Mouse (Mus musculus) fibroblast of lung, adult 2 months (primary cell): ENCODE measurements at regions not wholly inside any gene's neighbourhood (a gene's known extent, or its start where the extent isn't known, plus 50 kb on each side); places are given as distances from the start of the nearest gene placed in this dataset.
A peak's percentile ranks its signal among the peaks of the same experiment; 100 is the strongest.

ENCODE experiments used
- DNase-seq: peaks from one replicate; pipeline ENCODE4 v3.0.0-alpha.2; 2011; ENCODE audit warnings: low read depth

- no peak for DNase-seq
These were observed 370.9 kb downstream of the Bckdhb start for GRCm38 (mm10) chr9:84295891-84296290.

GRCm38 (mm10) chr9:84296456-84296855 is 371.5 kb downstream of the Bckdhb start:
- no peak for DNase-seq

GRCm38 (mm10) chr9:84304398-84304797 is 379.5 kb downstream of the Bckdhb start:
- DNase-seq, result no peak

- DNase-seq, result no peak
These were observed 393.9 kb downstream of the Bckdhb start for GRCm38 (mm10) chr9:84318811-84319210.

- no peak for DNase-seq
These were observed 394.4 kb downstream of the Bckdhb start for GRCm38 (mm10) chr9:84319338-84319737.

GRCm38 (mm10) chr9:84323145-84323544 is 398.2 kb downstream of the Bckdhb start:
- DNase-seq, result peak; percentile 64

- no peak for DNase-seq
These were observed 406.2 kb downstream of the Bckdhb start for GRCm38 (mm10) chr9:84331083-84331602.

- DNase-seq, result no peak
These were observed 418.6 kb downstream of the Bckdhb start for GRCm38 (mm10) chr9:84343435-84344095.

GRCm38 (mm10) chr9:84350223-84350622 is 425.3 kb downstream of the Bckdhb start:
- no peak for DNase-seq

- DNase-seq, result peak; percentile 65
These were observed 429.5 kb downstream of the Bckdhb start for GRCm38 (mm10) chr9:84354409-84354808.

- DNase-seq, result no peak
These were observed 431.2 kb downstream of the Bckdhb start for GRCm38 (mm10) chr9:84356167-84356566.

GRCm38 (mm10) chr9:84359879-84360278 is 434.9 kb downstream of the Bckdhb start:
- DNase-seq, result no peak

- no peak for DNase-seq
These were observed 435.5 kb downstream of the Bckdhb start for GRCm38 (mm10) chr9:84360484-84360883.

GRCm38 (mm10) chr9:84363478-84363877 is 438.5 kb downstream of the Bckdhb start:
- DNase-seq, result no peak

- peak; percentile 64 for DNase-seq
These were observed 444.3 kb downstream of the Bckdhb start for GRCm38 (mm10) chr9:84369200-84369599.

- no peak for DNase-seq
These were observed 445.3 kb downstream of the Bckdhb start for GRCm38 (mm10) chr9:84370260-84370659.

GRCm38 (mm10) chr9:84375746-84376145 is 450.8 kb downstream of the Bckdhb start:
- no peak for DNase-seq

GRCm38 (mm10) chr9:84376621-84377020 is 451.7 kb downstream of the Bckdhb start:
- no peak for DNase-seq

- no peak for DNase-seq
These were observed 457.0 kb downstream of the Bckdhb start for GRCm38 (mm10) chr9:84381942-84382341.

GRCm38 (mm10) chr9:84389831-84390230 is 464.9 kb downstream of the Bckdhb start:
- no peak for DNase-seq

GRCm38 (mm10) chr9:84394536-84395314 is 469.8 kb downstream of the Bckdhb start:
- peak; percentile 57 for DNase-seq

- no peak for DNase-seq
These were observed 474.5 kb downstream of the Bckdhb start for GRCm38 (mm10) chr9:84399481-84399880.
